Mouse (Mus musculus) kidney, adult 2 months (tissue): ENCODE measurements around the gene Hmcn1.

ENCODE experiments used
- CTCF ChIP-seq: fragments of 200-500 bp; conservative IDR thresholded peaks from 2 replicates; pipeline ENCODE4 v1.5.1; 2011; ENCODE audit warnings: low read depth, mild to moderate bottlenecking, control low read depth, low read length, moderate library complexity, mixed read lengths; ENCODE audit not compliant: insufficient read depth, insufficient read length
- POLR2A ChIP-seq: fragments of 200-500 bp; IDR thresholded peaks from one replicate; pipeline ENCODE4 v1.6.1; 2011; ENCODE audit warnings: low read depth, low read length, control low read depth

- no peak for TF ChIP-seq POLR2A
- TF ChIP-seq CTCF: no peak
Measured at GRCm38 (mm10) chr1:150743097-150743843, 250.0 kb downstream of the Hmcn1 start.
